Mouse (Mus musculus): ENCODE measurements around the gene Myo3b.
A peak's percentile ranks its signal among the peaks of the same experiment; 100 is the strongest.
"Not testable (repeated sequence)": the region's sequence is repeated elsewhere in the genome, so short reads cannot be mapped to it uniquely, and the experiment has no call there.

Myo3b gene

DNA sequence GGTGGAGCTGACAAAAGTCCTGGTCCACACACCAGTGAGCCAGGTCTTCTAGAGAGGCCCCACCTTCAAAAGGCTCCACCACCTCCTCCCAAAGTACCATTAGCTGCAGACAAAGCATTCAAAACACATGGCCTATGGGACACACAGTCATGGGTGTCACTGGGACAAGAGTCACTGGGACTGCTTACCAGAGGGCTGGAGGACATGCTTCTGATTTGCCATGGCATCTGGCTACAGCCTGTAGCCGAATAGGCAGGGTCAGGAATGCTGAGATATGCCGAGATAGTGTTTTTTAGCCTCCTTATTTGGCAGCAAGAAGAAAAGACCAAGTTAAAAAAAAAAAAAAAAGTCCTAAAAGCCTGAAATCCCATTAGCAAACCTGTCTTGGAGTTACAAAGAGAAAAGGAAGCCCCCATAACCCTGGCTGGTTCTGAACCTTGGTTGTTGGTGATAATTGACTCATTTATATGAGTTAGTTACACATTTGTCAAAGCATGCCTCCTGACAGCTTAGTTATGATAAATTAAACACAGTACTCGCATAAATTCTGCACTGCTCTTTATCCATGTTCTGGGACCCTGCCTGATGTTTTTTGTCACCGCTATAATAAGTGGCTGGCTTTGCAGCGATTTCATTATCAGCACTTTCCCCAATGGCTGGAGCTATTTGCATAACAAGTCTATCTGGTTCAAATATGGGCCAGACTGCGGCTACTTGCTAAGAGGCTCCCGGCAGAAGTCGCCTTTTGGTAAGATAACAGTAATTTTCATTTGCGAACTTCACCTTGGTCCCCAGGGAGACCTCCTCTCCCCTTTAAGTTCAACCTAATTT, 156.7 kb downstream of the Myo3b start:
- no peak for DNase-seq (ENCODE audit: low spot score in 2 of 2)

GRCm38 (mm10) chr2:70201796-70202555, 163.1 kb downstream of the Myo3b start:
- no peak for DNase-seq (ENCODE audit: low spot score in 2 of 2)

GRCm38 (mm10) chr2:70202578-70203167, 163.7 kb downstream of the Myo3b start:
- DNase-seq (ENCODE audit: low spot score in 2 of 2): no peak

DNA sequence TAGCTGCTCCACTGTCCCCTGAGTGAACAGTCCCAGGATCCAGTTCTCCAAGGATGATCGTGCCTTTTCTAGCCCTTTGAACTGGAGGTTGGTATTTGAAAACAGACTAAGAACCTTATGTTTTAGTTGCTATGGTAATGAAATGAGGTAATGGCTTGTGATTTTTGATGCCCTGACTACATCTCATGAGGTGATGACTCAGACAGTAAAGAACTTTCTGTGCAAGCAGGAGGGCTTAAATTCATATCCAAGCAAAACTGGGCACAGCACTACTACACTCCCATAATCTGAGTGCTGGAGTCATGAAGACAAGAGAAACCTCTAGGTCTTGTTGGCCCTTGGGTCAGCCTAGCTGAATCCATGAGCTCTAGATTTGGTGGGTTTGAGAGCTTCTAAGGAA, 169.5 kb downstream of the Myo3b start:
- DNase-seq (ENCODE audit: low spot score in 2 of 2): no peak

DNA sequence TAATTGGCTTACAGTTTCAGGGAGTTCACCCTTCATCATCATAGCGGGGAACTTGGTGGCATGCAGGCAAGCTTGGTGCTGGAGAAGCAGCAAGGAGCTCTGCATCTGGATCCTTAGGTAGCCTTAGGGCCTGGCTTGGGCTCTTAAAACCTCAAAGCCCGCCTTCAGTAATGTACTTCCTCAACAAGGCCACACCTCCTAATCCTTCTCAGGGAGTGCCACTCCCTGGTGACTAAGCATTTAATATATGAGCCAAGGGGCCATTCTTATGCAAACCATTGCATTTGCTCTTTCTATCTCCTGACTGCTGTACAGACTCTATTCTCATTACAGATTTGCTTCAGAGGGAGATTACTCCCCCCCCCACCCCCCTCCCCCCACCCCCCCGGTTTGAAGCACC, 170.9 kb downstream of the Myo3b start:
- no peak for DNase-seq (ENCODE audit: low spot score in 2 of 2)

DNA sequence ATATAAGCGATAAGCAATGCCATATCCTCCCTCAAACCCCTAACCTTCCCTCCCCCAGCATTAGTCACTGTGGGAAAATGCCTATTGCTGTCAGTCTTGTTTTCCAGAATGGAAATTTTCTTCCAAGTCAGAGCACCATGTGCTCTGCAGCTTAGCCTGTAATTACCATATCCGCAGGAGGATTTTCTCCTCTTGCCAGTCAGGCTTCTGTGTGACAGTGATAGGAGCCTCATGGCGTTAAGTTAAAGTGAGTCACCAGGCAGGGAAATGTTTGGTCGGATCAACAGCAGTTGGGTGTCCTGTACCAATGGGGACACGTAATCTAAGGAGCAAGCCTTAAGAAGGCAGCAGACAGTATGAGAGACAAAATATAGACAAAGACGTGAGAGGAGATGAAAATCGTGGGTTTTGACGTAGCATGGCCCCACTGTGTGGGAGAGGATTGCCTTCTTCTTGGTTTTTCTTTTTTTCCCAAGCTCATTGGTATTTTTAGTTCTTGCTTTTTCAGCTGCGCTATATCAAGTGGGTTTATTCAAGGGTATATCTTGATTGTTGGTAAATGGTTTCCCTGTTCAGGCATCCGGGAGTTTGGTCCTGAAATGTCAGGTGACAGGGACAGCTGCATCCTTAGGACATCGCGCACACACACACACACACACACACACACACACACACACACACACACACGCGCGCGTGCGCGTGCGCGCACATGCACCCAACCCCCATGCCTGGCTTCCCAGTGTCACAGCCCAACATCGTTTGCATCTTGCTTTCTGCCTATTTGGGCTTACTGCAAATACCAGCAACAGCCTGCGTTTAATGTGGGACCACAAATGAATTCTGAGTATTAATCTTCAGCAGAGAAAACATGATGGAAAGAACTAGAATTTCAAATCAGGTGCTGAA, 171.8 kb downstream of the Myo3b start:
- no peak for DNase-seq (ENCODE audit: low spot score in 2 of 2)

DNA sequence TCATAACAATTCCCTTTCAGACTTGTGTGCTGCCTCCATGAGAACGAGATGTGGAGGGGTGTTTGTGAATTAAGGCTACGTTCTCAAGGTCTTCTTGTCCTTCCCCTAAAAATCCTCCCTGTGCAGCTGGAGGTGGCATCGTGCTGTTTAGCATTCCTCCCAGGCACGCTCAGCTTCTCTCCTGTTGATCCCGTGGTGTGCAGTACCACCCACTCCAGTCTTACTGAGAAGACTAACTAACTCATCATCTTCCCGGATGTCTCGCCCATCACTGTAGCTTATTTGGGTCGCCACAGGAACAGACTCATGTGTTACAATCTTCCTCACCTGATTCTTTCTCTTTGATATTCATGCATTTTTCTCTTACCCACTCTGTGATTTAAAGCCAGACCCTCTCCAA, 175.5 kb downstream of the Myo3b start:
- DNase-seq (ENCODE audit: low spot score in 2 of 2): no peak

- no peak for DNase-seq (ENCODE audit: low spot score in 2 of 2)
Measured at GRCm38 (mm10) chr2:70217800-70218199, 178.9 kb downstream of the Myo3b start.

- no peak for DNase-seq (ENCODE audit: low spot score in 2 of 2)
Measured at GRCm38 (mm10) chr2:70218469-70218868, 179.5 kb downstream of the Myo3b start.

DNA sequence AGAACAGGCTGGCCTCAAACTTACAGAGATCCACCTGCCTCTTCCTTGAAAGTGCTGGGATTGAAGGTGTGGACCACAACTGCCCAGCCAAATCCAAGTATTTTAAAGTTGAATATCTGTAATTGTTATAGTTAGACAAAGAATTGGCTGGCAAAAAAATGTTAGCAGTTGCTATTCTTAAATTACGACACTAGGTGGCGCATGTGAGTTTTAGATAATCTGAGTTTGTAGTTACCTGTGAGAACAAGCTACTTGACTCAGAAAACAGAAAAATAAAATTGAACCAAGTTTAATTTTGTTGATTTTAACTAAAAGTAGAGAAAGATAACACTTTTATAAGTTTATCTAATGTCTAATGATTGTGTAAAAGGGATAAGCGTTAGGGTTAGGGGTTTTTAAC, 187.8 kb downstream of the Myo3b start:
- peak in 1 of 2 experiments; percentile 8 for DNase-seq (ENCODE audit: low spot score in 2 of 2)

- not testable (repeated sequence) for DNase-seq (ENCODE audit: low spot score in 2 of 2)
Measured at GRCm38 (mm10) chr2:70234450-70234849, 195.5 kb downstream of the Myo3b start.

GRCm38 (mm10) chr2:70245981-70246380, 207.1 kb downstream of the Myo3b start:
- no peak for DNase-seq (ENCODE audit: low spot score in 2 of 2)

DNA sequence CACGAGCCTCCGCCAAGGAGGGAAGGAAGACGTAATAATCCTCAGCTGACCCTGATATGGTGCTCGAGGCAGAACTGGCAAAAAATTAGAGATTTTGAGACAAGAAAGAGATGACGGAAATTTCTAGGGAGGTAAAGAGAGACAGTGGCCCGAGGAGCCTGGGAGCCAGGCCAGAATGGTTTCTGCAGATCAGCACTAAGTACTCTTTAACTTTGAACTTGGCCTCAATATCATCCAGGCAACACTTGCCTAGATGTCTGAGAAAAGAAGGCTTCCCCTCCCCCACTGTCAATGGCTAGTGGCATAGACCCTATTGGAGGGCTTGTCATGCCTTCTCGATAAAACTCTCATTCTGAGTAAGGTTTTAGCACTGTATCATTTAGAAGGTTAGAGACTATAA, 209.7 kb downstream of the Myo3b start:
- DNase-seq (ENCODE audit: low spot score in 2 of 2): no peak

- DNase-seq (ENCODE audit: low spot score in 2 of 2): no peak
Measured at GRCm38 (mm10) chr2:70249872-70250271, 210.9 kb downstream of the Myo3b start.

GRCm38 (mm10) chr2:70251256-70251655, 212.3 kb downstream of the Myo3b start:
- no peak for DNase-seq (ENCODE audit: low spot score in 2 of 2)

DNA sequence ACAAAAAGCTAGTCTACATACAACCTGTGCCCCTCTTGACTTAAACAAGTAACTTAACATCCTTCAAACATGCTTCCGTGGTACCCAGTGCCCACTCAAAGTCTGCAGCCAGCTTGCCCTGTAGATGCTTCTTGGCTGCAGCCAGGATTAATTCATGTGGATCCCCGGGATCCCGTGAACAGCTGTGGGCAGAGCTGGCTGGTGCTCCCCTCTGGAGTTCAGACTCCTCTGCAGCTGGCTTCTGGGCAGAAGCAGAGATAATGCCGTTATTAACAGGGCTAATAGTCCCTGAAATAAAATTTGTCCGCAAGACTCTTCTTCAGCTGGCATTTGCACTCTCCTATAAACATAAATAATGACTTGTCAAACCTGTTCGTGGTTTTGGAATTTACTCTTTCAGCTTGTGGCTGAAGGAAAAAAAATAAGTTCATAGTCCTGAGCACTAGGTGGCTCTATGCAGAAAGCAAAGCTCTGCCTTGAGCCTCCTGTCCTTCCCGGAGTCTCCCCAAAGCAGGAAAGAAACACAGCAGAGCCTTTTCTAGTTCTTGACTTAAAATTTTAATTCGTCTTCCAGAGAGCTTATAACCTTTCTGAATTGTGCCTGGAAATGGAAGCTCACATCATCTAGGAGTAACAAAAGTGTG, 220.6 kb downstream of the Myo3b start:
- DNase-seq (ENCODE audit: low spot score in 2 of 2): no peak

GRCm38 (mm10) chr2:70260646-70261195, 221.8 kb downstream of the Myo3b start:
- DNase-seq (ENCODE audit: low spot score in 2 of 2): no peak

DNA sequence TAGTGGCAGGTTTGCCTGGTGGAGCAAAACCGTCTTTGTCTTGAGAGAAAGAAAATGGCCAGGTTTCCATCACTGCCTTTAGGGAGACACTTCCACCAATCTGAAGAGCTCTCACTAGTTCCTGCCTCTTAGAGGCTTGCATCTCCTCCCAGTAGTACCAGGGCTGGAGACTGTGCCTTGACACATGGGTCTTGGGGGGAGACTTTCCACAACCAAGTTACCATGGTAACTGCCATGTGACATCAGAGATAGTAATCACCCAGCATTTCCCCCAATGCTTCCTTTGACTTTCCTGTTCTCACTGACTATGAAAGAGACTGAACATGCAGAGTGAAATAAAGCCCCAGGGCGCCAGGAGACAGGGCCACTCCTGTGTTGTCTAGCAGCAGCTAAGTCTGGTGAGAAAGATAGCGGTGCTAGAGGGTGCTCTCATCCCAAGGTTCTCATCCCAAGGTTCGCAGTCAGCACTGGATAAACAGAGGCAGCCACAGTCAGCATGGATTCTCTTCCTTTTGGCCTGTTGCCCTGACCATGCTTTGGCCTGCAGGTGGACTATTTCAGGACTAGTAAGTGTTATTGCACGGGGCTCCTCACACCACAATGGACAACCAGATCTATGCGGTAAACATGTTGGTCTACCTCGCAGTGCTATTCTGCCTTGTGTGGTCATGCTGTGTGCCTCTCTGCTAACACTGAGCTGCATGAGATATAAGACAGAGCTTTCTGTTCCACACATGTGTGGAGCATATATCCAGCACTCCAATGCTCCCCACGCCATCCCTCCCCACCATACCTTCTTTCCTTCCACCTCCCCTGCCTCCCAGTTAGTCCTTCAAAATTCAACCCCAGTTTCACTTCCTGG, 223.0 kb downstream of the Myo3b start:
- DNase-seq (ENCODE audit: low spot score in 2 of 2): no peak

- DNase-seq (ENCODE audit: low spot score in 2 of 2): no peak
Measured at GRCm38 (mm10) chr2:70262565-70263082, 223.7 kb downstream of the Myo3b start.
